Mouse (Mus musculus): ENCODE data around the gene Limk1.

- TF ChIP-seq KAT2A (IDR thresholded peaks at IDR 0.05; ENCODE audit: insufficient replicate concordance, low read length) (no peak), E2F4 (IDR thresholded peaks at IDR 0.05; ENCODE audit: insufficient replicate concordance, low read depth, low read length) (no peak)
Observed at GRCm38 (mm10) chr5:134632841-134633240, 55.6 kb downstream of the Limk1 start.

Data from CH12.LX (cell line).